Mouse (Mus musculus): ENCODE data around the gene Tmem206.
A peak's percentile ranks its signal among the peaks of the same experiment; 100 is the strongest.

Gene Tmem206

GRCm38 (mm10) chr1:191307766-191308455 lies 17.8 kb upstream of the Tmem206 start:
- no peak for DNase-seq (ENCODE audit: low spot score in 2 of 2)

DNA sequence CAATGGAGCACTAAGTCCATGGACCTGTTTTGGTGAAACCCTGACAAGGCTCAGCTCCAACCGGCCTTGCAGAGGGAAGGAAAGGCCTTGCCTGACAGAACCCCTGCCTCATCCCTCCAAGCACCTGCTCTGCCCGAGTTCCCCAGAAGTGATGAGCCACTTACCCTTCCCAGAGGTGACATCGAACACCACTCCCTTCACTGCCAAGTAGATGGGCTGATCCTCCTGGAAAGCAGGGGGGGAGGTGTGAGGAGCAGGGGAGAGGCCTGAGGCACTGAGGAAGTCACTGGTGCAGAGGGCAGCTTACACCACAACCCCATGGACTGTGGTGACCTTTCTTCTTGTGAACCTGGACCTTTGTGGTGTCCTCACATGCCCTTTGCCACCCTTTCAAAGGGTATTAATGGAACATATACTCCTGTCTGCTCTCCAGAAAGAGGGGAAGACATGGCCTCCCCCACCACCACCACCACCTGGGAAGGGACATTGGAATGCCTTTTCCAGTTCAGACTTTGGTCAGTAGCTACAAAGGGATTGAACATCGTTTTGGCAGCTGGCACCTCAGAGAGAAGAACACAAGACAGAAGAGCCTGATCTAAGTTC lies 14.3 kb upstream of the Tmem206 start:
- no peak for DNase-seq (ENCODE audit: low spot score in 2 of 2)

GRCm38 (mm10) chr1:191312513-191312941 lies 13.2 kb upstream of the Tmem206 start:
- DNase-seq (ENCODE audit: low spot score in 2 of 2) = peak; percentile 48 to 78

DNA sequence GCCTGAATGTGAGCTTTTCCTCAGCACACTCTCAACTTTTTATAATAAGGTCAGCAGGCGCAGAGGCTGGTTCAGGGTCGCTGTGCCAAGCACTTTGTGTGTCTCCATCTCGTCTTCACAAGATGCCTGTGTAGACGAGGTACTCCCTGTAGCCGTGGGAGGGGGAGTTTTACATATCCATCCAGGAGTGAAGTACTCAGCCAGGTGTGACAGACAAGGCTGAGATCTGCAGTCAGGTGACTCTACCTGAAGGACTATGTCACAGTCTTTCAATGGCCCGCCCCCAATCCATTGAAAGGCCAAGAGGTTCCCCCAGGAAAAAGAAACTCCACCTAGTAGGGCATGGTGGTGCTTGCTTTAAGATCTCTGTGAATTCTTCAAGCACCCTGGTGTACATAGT lies 12.6 kb upstream of the Tmem206 start:
- DNase-seq (ENCODE audit: low spot score in 2 of 2) = no peak

- DNase-seq (ENCODE audit: low spot score in 2 of 2) = no peak
Observed at GRCm38 (mm10) chr1:191313926-191314325, 11.8 kb upstream of the Tmem206 start.

- no peak for DNase-seq (ENCODE audit: low spot score in 2 of 2)
Observed at GRCm38 (mm10) chr1:191316818-191317217, 8.9 kb upstream of the Tmem206 start.

- DNase-seq (ENCODE audit: low spot score in 2 of 2) = peak; percentile 40 to 59
Observed at GRCm38 (mm10) chr1:191317591-191318196, 8.0 kb upstream of the Tmem206 start, which contains the start of gene Nenf. Gene Nenf (minus strand): TSS chr1:191318194.

DNA sequence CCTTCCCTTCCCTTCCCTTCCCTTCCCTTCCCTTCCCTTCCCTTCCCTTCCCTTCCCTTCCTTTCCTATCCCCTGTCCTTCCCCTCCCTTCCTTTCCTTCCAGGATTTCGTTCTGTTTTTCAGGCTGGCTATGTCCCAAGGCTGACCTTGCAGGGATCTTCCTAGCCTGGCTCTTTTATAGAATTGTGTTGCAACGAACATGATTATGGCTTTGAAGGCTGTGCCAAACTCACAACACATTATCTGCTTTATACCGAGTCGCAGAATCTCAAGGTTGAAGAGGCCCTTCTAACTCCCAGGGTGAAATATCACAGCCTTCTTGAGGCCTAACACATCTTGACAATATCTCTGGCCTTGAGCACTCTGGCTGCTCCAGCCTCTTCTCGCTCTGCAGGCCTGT lies 7.0 kb upstream of the Tmem206 start:
- DNase-seq (ENCODE audit: low spot score in 2 of 2) = no peak

GRCm38 (mm10) chr1:191323381-191323780 lies 2.3 kb upstream of the Tmem206 start:
- no peak for DNase-seq (ENCODE audit: low spot score in 2 of 2)

GRCm38 (mm10) chr1:191324733-191325590 lies 750 bp upstream of the Tmem206 start:
- DNase-seq (ENCODE audit: low spot score in 2 of 2) = no peak

DNA sequence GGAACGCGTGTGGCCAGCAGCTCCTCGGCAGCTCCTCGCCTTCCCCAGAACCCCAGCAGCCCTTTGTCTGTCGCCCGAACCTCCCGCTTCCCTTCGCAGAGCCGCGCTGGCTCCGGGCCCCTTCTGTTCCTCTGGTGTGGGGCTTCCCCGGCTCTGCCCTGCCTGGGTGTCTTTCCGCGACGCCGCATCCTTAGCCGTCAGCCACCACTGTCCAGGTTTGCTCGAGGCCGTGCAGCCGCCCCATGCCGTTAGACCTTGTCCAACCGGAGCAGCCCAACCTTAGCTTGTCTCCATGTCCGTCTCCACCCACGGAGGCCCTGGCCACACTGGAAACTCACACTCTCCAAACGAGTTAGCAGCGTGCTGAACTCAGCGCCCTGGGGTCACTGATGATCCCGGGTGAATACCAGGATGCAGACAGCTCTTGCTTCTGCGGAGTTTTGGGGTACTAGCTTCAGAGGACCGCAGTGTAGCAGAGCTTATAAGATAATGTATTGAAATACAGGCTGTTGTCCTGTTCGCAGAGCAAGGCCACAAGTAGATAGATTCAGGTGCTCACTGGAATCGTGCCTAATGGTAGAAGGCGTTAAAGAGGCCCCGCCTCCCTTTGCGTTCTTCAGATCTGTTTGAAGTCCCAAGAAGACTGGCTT lies 646 bp downstream of the Tmem206 start:
- DNase-seq (ENCODE audit: low spot score in 2 of 2) = peak in 1 of 2 experiments; percentile 26

GRCm38 (mm10) chr1:191327258-191327657 lies 1.5 kb downstream of the Tmem206 start:
- DNase-seq (ENCODE audit: low spot score in 2 of 2) = no peak

GRCm38 (mm10) chr1:191328019-191328441 lies 2.3 kb downstream of the Tmem206 start:
- DNase-seq (ENCODE audit: low spot score in 2 of 2) = no peak

DNA sequence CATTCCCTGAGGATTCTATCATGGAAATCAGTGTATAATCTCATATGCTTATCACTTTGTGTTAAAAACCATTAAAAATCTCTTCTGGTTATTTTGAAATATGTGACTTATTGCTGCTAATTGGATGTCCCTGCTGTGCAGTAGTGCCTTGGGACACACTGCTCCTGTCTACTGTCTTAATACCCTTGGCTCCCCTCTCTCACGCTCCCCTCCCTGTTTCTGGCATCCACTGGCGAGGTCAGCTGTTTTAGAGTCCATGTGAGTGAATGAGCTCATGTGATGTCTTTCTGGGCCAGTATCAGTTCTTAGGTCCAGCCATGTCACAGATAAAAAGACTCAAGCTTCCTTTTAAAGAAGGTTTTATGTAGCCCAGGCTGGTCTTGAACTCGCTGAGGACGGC lies 4.6 kb downstream of the Tmem206 start:
- DNase-seq (ENCODE audit: low spot score in 2 of 2) = no peak

DNA sequence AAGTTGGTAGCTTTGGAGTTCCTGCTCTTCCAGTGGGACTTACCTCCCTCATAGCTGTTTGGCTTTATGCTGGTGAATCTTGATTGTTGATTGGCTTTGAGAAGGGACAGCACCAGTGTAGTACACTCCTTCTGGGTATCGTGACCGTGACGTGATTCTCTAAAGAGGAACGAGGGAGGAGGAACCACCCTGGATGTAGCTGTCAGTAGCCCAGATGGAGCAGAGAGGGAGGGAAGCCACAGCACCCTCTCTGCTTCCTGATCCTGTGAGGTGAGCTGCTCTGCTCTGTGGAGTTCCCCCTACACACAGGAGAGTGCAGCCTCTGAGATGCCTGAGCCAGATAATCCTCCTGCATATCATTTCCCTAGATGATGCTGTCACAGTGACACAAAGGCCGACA lies 8.8 kb downstream of the Tmem206 start:
- DNase-seq (ENCODE audit: low spot score in 2 of 2) = no peak

DNA sequence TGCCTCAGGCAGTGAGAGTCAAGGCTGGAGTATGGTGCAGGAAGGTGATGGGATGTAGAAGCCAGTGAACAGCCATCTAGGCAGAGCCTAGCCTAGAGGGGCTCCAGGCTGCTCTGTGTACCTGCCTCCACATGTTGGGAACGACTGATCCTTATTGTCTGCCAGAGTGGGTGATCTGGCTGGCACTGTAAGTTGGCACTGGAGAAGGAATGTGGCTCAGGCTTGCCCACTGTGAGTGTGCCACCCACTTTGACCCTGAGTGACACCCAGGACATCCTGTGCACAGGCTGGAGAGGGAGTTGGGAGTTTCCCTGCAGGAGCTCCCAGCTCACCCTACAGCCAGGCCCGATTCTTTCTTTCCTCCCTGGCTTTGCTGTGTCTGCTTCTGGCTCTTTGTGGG lies 14.2 kb downstream of the Tmem206 start:
- DNase-seq (ENCODE audit: low spot score in 2 of 2) = no peak

DNA sequence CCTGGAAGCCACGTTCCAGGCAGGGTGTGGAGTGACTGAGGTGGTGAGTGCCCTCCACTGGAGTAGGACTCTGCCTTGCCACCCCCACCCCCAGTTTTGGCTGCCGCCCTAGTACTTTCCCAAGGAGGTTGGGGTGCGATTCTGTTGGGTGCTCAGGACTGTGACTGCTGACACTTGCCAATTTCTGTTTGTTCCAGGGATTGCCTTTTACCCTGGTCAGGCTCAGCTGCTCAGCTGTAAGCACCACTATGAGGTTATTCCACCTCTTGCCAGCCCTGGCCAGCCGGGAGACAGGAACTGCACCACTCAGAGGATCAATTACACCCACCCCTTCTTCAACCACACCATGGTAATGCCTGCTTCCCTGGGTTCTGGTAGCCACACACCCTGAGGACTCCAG lies 14.8 kb downstream of the Tmem206 start:
- no peak for DNase-seq (ENCODE audit: low spot score in 2 of 2)

- DNase-seq (ENCODE audit: low spot score in 2 of 2) = no peak
Observed at GRCm38 (mm10) chr1:191347602-191348001, 21.9 kb downstream of the Tmem206 start.

DNA sequence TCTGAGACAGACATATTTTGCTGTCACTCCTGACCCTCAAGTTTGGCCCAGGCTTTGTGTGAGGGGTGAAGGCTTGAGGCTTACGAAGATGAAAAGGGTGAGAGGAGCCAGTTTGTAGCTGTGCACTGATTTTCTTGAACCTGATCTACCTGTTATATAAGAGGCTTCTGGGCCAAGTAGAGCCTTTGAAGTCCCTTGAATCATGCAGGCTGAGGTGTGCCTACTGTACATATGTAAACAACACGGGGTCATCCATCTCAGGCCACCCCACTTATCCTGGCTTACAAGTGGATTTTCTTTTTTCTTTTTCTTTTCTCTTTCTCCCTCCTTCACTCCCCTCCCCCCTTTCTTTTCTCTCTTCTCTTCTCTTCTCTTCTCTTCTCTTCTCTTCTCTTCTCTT lies 22.9 kb downstream of the Tmem206 start:
- DNase-seq (ENCODE audit: low spot score in 2 of 2) = no peak

- no peak for DNase-seq (ENCODE audit: low spot score in 2 of 2)
Observed at GRCm38 (mm10) chr1:191348996-191349395, 23.3 kb downstream of the Tmem206 start.

DNA sequence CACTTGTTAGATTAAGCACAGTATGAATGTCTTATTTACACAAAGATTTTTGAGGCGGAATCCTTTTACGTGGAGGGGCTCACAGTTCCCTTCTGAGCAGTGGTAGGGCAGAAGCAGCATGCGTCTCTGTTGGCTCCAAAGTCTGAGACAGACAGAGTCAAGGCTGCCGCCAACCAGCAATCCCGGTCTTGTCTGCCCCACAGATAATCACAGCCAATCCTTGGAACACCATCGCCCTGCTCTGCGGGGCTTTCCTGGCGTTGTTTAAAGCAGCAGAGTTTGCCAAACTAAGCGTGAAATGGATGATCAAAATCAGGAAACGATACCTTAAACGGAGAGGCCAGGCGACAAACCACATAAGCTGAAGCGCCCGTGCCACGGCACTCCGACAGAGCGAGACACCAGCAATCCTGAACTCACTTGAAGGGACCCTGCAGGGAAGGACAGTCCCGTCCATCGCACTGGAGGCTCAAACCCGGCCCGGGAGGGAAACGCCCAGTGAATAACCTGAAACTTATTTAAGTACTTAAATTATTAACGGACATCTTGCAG lies 23.9 kb downstream of the Tmem206 start:
- no peak for DNase-seq (ENCODE audit: low spot score in 2 of 2)

Data from frontal cortex, postnatal 14 days (tissue).